Mouse (Mus musculus) naive thymus-derived CD4-positive, alpha-beta T cell, adult 2 months (primary cell): ENCODE measurements around the gene Hif1an.

Experiments
- DNase-seq: peaks from one replicate; pipeline ENCODE4 v3.0.0-alpha.2; 2011; ENCODE audit warnings: low read depth

Hif1an gene

GRCm38 (mm10) chr19:44564006-44564405 lies 1.4 kb downstream of the Hif1an start:
- peak; percentile 24 for DNase-seq

- DNase-seq = no peak
Observed at GRCm38 (mm10) chr19:44567763-44568162, 5.1 kb downstream of the Hif1an start.

- no peak for DNase-seq
Observed at GRCm38 (mm10) chr19:44576275-44576674, 13.6 kb downstream of the Hif1an start.

GRCm38 (mm10) chr19:44578038-44578437 lies 15.4 kb downstream of the Hif1an start:
- DNase-seq = no peak

- no peak for DNase-seq
Observed at GRCm38 (mm10) chr19:44582103-44582502, 19.5 kb downstream of the Hif1an start.

GRCm38 (mm10) chr19:44582638-44583309 lies 20.1 kb downstream of the Hif1an start:
- DNase-seq = peak; percentile 91

GRCm38 (mm10) chr19:44588036-44588435 lies 25.4 kb downstream of the Hif1an start:
- DNase-seq = no peak

- no peak for DNase-seq
Observed at GRCm38 (mm10) chr19:44589591-44590223, 27.1 kb downstream of the Hif1an start.

- no peak for DNase-seq
Observed at GRCm38 (mm10) chr19:44590992-44591391, 28.3 kb downstream of the Hif1an start.

GRCm38 (mm10) chr19:44591638-44592037 lies 29.0 kb downstream of the Hif1an start:
- no peak for DNase-seq

GRCm38 (mm10) chr19:44594180-44594579 lies 31.5 kb downstream of the Hif1an start:
- no peak for DNase-seq

GRCm38 (mm10) chr19:44618166-44618565 lies 55.5 kb downstream of the Hif1an start:
- DNase-seq = no peak
